Mouse (Mus musculus) megakaryocyte-erythroid progenitor cell, adult 5-6 weeks (primary cell): Measurements from ENCODE around the gene Mapkbp1. TPM values are rescaled to one million over a fixed set of nuclear protein-coding genes. Genes with fewer than 3 reads are reported as not detected.

ENCODE experiments used
- ATAC-seq: replicated peaks from 2 replicates; pipeline ENCODE4 v1.8.0; 2016; ENCODE audit warnings: mild to moderate bottlenecking, inconsistent platforms; ENCODE audit not compliant: severe bottlenecking, poor library complexity, low FRiP score, low TSS enrichment
- total RNA-seq, 2 experiments: library from RNA; stranded (forward) in 1 of 2; stranded (reverse) in 1 of 2; fragments of 200-1000, 215-1000 nt in 1 of 2; fragments of >200 nt in 1 of 2; fragmentation: Nextera tagmentation in 1 of 2; gene quantifications; 2 replicates each; pipeline ENCODE4 v1.2.3; 2014 to 2017

The Mapkbp1 gene
- total RNA-seq (2014; fragmentation: Nextera tagmentation) (4.5 and 5.0 TPM in 2 replicates), total RNA-seq (2017) (2.8 and 6.7 TPM in 2 replicates)

DNA sequence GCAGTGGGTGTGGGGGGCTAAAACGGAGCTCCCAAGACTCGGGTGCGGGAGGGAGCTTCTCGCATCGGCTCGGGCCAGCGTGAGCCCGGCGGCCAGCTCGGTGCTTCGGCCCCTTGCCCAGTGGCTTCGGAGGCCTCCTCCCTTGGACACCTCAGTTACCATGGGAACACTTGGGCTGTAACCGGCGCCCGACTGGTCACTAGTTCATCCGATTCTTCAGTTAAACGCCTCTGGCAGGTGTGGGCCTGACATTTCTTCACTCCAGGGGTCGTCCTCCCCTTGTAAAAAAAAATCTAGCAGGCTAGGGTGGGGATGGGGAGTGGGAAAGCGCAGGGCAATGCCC lies at the start of gene Mapkbp1:
TSS of gene Mapkbp1 (plus strand) at position 163 of the 343 bp plus-strand sequence.
- no peak for ATAC-seq

DNA sequence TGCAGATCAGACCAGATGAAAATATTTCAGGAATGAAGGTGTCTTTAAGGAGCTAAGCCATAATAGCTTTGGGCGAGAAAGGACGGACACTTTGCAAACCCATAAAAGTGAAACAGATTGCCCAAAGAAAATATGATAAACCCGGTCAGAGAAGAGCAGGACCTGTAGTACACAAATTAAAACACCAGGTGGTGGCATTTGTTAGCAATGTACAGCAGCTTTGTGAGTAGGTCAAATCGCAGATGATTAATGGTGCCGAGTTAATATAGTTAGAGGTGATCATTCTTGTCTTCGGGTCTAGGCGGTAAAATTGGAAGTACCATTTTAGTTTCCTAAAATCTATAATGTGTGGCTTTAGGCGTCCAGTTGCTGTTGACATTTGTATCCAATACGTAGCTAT lies 1.9 kb upstream of the Mapkbp1 start:
- ATAC-seq: peak; percentile 60

DNA sequence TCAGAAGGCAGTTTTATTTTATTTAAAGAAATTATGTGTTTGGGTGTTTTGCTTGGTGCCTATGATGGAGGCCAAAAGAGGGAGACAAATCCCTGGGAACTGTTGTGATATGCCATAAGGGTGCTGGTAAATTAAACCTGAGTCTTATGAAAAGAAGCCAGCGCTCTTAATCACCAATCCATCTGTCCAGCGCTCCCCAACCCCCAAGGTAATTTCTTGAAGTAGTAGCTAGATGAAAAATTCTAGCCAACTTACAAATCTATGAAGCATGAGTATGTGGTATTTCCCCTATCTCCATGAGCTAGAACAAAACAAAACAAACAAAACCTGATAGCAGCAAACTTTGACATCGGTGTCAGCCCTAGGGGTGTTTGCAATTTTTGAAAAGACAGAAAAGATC lies 1.2 kb upstream of the Mapkbp1 start:
- no peak for ATAC-seq

DNA sequence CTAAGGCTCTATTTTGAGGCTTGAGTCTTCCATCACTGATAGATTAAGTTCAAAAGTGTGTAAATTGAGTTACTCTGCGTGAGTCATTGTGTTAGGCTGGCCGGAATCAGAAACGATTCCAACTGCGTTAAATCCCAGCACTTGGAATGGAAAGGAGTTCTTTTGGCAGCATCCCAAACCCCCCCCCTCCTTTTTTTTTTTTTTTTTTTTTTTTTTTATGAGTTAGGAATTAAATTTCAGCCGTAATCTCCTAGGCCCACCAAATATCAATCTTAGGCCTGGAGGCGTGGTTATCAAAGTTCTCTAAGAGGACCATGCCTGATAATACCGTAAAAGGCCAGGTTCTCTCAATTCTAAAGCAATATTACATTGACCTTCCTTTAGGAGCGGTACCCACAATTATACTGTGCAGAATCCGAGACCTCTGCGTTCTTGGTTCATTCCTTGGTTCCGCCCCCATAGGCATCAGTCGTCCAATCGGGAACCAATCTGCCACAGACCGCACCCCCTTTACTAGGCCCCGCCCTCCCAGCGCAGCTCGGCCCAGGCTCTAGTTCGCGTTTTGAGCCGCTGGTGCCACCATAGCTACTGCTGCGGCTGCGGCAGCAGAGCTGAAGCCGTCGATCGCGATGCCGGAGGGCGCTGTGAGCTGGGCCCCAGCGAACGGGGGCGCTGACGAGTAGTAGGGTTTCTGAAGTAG lies 512 bp upstream of the Mapkbp1 start:
- peak; percentile 98 for ATAC-seq

DNA sequence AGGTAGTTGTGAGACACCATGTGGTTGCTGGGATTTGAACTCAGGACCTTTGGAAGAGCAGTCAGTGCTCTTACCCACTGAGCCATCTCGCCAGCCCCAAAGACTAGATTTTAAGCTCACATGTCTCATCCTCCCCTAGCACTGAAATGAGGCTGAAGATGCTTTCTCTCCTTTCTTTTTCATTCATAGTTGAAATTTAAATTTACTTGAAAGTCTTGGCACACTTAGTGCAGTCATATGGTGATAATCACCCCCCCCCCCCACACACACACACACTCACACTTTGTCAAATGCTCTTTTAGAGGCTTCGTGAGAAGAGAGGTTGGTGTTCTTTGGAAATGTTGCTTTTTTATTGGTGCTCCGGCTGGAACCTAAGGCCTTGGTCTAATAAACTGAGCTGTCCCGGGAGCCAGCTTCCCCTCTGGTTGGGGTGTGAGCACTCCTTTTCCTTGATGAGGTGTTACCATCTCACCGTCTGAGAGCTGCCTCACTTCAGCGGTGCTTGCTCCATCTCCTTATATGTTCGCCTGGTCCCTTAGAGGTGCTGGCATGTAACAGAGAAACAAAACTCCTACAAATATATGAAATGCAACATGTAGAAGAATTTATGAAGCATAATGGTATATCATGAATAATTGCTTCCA lies 8.0 kb downstream of the Mapkbp1 start:
- ATAC-seq: no peak

DNA sequence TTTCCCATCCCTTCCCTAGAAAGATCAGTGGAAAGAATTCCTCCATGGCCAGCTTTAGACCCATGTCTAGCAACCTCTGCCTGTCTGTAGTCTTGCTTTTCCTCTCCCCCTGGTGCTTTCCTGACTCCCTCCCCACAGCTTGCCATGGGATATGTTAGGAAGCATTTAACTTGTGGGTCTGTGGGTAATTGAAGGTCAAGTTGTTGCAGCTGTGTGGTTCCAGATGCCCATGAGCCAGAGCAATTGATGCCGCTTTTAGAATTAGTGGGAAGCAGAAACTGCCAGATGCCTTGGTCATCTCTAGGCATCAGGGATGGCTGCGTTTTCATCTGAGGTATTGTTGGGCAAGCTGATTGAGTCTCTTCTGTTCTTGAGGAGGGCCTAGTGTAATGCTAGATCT lies 9.1 kb downstream of the Mapkbp1 start:
- no peak for ATAC-seq

DNA sequence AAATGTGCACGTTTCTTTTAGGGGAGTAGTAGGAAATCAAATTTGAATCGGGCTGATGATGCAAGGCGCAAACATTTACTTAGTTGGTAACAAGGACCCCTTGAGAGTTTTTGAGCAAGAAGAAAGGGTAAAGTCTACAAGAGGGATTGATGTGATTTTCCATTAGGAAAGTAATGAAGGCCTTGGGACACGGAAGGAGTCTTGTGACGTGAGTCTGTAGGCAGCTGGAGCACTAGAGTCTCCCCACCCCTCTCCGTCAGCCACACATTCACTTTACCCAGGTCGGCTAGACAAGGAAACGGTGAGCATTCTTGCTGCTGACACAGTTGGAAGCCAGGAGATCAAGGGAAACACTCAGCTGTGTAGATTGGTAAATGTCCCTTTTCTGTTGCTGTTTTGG lies 13.4 kb downstream of the Mapkbp1 start:
- ATAC-seq: no peak

DNA sequence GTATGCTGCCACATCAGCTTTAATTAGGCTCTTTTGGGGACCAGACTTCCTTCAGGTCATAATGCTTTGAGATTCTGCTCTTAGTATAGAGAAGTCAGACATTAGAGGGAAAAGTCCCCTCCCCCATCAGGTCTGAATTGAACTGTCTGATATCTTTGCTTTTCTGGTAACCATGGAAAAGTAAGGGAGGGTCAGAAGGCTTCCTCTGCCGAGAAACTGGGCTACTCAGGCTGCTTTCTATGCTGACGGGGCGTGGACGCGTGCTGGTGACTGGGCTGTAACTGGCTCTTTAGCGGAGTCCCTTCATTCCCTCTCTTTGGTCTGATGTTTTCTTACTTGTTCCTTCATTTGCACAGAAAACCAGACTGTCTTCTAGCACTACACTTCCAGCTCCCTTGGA lies 13.9 kb downstream of the Mapkbp1 start:
- 0 out of 2 replicates have a peak, but pooled peaks have one; percentile 22 for ATAC-seq

DNA sequence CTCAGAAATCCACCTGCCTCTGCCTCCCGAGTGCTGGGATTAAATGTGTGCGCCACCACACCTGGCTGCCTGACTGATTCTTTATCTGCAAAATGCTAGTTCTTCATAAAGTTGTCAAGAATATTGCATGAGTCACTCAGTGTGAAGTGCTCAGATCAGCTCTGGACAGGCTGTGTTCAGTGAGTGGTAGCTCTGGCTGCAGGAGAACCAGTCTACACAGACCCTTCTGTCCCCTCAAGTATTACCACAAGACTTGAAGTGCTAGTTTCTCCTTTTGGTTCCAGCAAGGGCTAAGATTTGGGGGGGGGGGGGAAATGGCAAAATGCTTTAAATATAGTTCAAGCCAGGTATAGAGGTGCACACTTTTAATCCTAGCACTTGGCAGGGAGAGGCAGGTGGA lies 14.9 kb downstream of the Mapkbp1 start:
- no peak for ATAC-seq

DNA sequence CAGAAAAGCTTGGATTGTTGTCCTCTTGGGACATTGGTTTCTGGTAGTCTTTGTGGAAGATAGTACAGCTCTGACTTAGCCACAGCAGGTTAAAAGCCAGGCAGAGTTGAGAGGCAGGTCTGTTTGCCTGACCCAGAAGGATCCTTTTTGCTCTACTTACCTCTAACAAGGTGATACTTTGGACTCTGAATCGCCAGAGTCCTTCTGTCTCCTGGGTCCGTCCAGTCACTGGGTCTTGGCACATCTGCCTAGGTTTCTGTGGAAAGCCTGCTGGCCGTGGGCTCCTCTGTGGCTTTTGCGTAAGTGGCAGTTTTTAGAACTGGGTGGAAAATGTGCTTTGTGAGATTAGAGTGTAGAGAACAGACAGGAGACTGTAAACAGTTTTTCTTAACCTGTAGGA lies 16.5 kb downstream of the Mapkbp1 start:
- peak; percentile 38; the same call in 1 of the 2 replicates for ATAC-seq

DNA sequence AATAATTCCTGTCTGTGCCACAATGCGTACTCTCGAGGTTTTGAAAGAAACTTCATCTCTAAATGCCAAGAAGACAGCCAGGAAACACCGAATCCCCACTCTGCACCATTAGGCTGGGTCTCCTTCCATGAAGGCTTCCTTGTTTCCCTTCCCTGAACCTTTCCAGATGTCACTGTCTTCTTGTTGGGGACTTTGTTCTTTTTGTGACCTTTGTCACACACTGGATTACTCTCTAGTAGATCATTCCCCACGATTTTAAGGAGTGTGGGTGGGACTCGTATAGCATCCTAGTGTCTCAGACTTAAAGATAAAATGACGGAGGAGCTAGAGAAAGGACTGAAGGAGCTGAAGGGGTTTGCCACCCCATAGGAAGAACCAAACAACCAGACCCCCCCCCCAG lies 18.4 kb downstream of the Mapkbp1 start:
- ATAC-seq: no peak

DNA sequence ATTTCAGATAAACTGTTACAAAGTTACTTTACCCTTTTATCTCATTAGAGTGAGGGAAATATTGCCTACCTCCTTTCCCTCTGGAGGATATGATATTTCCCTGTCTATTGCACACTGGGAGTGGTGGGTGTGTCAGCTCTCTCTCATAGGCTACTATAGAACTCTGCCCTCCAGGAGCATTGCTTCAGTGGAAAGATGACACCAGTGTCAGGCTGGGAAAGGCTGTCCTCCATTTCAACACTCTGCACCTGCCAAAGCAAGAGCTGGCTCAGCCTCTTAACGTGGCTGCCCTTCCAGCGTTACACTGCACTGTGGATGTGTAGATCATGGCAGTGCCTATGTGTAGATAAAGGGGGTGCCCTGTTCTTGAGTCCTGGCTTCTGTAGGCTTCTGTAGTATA lies 19.9 kb downstream of the Mapkbp1 start:
- ATAC-seq: no peak

DNA sequence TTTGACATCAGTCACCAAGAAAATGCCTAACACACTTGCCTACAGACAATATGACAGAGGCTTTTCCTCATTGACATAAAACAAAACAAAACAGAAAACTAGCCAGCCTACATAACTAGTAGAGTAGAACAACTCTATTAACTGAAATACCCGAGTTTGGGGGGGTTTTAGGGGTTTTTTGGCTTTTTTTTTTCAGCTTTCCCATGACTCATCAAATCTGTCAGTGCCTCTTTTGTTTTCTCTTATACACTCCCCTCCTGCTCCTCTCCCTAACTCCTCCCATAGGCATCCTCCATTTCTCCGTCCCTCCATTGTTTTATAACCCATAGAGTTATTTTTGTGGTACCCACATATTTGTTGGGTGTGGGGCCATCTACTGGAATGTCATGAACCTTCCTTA lies 21.0 kb downstream of the Mapkbp1 start:
- ATAC-seq: no peak

DNA sequence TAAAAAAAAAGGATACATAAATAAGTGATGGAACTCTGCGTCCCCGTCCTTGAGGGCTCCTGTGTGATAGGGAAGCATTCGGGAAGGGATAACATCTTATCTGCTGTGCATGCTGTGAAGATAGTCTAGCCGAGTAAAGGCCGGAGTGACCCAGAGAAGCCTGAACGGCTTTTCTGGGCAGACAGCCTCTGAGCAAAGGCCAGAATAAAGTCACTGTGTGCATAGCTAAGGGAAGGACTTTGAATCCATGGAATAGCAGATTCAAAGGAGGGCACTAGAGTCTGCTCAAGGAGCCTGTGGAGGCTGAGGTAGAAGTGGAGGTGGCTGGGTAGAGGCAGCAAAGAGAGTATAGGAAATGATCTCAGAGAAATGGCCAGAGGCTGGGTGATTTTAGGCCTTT lies 22.3 kb downstream of the Mapkbp1 start:
- no peak for ATAC-seq

DNA sequence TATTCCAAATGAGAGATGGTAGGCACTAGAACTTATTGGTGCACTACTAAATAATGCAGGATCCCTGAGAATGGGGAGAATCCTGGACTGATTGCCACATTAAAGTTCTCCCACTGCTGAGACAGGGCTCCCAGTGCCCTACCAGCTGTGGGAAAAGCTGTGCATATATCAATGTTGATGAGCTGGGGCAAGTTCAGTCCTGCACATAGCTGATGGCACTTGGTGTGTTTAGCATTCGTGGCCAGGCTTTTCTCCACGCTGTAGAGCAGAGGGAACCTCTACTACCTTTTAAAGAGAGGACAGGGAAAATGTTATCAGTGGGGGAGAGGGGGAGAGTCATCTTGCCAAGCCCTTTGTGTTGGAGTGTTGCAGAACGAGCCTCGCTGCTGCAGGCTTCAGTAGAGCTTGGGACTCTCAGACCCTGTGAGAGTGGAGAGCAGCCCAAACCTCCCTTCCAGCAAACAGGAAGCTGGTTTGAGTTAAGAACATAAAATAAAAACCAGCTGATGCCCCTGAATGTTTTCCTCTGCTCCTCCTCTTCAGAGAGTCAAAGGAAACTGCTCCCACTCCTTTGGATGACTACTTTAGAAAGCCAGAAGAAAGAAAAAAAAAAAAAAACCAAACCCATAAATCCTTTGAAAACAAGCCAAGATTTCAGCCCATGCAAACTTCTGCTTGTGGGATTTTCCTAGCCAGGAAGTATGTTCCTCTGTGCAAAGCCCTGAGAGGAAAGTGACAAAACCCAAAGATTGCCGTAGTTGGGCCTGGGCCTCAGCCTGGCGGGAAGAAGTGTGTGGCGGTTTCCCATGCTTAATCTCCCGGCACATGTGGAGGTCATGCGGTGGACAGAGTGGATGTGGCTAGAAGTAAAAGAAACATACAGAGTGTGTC lies 23.1 kb downstream of the Mapkbp1 start:
- ATAC-seq: peak; percentile 59

DNA sequence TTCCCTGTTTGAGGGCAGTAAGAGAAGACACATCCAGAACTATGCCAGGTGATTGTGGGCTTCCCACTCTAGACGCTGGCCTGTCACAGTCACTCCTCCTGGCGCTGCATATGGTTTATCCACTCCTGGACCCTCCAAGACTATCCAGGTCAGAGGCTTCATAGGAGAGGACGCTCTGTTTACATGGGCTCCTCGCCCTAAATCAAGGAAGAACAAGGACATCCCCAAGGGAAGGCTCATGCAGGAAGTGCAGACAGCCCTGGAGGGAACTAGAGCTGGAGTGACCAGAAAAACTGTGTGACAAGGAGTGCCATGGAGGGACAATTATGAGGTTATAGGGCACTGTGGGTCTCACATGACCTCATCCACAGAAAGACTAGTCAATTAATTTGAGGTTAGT lies 24.9 kb downstream of the Mapkbp1 start:
- no peak for ATAC-seq

DNA sequence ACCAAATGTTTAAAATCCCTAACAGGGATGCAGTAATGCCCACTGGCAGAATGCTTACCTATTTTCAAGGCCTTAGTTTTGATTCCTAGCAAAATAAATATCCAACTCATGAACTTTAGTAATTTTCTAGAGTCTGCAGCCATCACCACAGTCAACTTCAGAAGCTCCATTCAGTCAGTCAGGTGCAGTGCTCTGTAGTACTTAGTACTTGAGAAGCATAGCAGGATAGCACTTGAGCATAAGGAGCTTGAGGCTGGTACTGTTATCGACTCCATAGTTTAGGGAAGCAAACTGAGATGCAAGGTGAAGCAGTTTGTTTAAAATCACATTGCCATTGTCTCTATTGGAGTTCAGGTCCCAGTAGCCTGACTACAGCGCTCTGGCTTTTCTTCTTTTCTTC lies 27.2 kb downstream of the Mapkbp1 start:
- ATAC-seq: no peak

DNA sequence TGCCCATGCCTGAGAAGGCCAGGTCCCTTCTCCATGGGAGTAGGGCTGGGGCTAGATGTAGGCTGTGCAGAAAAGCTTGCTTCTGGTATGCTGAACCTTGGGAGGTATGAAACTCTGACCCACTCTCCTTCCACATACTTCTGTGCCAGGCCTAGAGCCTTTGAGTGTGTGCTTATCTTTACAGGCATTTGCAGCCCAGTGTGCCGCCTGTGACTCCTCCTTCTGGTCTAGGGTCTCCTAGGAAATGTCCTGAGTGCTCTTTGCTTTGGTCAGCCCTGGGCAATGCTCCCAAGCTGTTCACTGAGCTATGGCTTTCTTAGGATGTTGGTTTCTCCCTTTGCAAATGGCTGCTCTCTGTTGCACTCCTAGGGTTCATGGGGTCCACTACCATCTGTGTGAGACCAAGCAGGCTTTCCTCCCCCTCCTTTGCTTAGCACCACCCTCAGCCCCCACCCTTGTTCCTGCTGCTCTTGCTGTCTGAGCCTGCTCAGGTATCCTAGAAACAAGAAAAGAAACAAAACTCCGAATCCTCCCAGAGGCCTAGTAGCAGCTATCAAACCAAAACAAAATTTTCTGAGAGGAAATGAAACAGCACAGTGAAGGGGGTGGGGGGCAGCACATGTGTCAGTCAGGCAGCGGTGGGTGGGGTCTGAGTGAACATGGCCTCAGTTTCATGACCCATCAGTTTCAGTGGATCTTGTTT lies 28.5 kb downstream of the Mapkbp1 start:
- 0 out of 2 replicates have a peak, but pooled peaks have one; percentile 38 for ATAC-seq

DNA sequence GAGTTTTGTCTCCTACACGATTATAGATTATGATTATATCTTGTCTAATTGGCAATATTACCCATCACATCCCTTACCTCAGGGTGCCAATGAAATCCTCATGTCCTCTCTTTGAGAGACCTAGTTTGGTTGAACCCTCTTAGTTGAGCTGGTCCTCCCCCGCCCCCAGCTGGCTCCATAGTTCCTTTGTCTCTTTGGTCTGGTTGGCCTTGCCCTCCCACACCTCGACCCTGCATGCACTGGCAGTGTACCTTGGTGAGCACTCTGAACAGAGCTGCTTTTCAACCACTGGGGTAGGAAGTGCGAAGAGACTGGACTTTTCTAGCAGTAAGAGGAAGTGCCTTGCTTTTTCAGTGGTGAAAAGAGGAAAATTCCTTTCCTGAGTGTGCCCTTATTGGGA lies 29.5 kb downstream of the Mapkbp1 start:
- no peak for ATAC-seq

DNA sequence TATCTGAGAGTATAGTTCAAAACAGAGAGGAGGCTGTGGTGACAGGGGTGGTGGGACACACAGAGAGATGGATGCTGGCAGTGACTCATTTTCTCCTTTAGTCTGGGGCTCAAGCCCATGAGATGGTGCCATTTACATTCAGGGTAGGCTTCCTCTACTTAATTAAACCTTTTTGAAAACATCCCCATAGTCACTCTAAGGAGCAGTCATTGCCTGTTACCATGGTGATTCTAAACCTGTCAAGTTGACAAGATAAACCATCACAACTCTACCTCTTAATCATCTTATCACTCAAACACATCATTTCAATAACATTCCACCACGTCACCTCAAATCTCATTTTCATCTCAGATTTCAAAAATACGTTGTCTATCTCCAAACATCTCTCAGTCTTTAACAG lies 31.5 kb downstream of the Mapkbp1 start:
- no peak for ATAC-seq
